Mouse (Mus musculus) retina, adult 2 months (tissue): ENCODE data around the gene Kng2.
"Not testable (repeated sequence)": the region's sequence is repeated elsewhere in the genome, so short reads cannot be mapped to it uniquely, and the experiment has no call there.

Source experiments
- DNase-seq: peaks from one replicate; pipeline ENCODE4 v3.0.0-alpha.2; 2012; ENCODE audit warnings: low read depth, low spot score

Gene Kng2

GRCm38 (mm10) chr16:23028966-23029600 is at the start of gene Kng2:
Gene Kng2, minus strand, starts transcription at chr16:23029482.
- DNase-seq = not testable (repeated sequence)

- DNase-seq = not testable (repeated sequence)
Observed at GRCm38 (mm10) chr16:23077516-23077915, 48.2 kb upstream of the Kng2 start.

DNA sequence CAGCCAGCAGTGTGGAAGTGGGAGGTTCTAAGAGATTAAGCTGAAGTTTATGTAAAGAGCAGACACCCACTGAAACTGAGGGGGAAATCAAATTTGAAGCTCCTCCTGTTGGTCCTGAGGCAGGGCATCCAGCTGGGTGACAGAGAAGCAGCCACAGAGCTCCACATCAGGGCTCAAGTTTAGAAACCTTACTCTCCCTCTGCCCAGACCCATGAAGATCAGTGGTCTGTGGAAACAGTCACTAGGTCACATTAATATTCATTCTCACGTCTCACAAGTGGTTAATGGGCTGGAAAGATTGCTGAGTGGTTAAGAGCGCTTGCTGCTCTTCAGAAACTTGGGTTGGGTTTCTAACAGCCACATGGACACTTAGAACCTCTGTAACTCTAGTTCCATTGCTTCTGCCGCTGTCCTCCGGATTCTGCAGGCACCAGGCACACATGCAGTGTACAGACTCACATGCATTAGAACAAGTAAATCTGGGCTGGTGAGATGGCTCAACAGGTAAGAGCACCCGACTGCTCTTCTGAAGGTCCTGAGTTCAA is 31.6 kb upstream of the Kng2 start:
- DNase-seq = not testable (repeated sequence)

DNA sequence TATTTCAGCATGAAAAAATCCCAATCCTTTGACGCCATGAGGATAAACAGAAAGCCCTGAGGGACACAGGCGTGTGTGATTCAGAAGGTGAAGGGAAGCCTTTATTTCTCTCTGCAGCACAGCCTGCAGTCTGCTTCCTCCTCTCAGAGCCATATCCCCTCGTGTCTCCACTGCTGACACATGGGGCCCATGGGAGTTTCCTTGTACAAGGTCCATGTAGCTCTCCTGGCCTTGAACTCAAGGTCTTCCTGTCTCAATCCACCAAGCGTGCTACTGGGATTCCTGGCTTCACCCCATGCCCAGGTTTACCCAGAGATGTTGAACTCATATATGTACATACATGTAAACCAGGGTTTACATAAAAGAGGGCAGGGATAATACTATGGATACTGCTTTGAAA is 30.3 kb upstream of the Kng2 start:
- not testable (repeated sequence) for DNase-seq

GRCm38 (mm10) chr16:23057668-23058447 is 28.6 kb upstream of the Kng2 start, which contains the start of gene Kng1:
Gene Kng1, plus strand, starts transcription at chr16:23057865.
- not testable (repeated sequence) for DNase-seq

GRCm38 (mm10) chr16:23046319-23046718 is 17.0 kb upstream of the Kng2 start:
- no peak for DNase-seq

GRCm38 (mm10) chr16:23040876-23041275 is 11.6 kb upstream of the Kng2 start:
- no peak for DNase-seq

DNA sequence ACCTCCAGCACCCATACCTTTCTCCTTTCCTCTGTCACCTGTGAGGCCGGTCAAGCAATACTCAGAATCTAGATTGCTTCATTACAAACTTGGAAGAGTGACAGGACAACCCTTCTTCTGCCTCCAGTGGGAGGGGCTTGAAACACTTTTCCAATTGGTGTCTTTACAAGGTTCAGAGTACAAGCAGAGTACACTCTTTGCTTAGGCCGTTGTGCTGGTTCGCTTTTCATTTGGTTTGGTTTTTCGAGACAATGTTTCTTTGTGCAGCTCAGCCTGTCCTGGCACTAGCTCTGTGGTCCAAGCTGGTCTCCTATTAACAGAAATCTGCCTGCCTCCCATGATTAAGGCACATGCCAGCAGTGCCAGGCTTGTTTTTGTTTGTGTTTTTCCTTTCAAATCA is 10.0 kb upstream of the Kng2 start:
- DNase-seq = no peak

- DNase-seq = no peak
Observed at GRCm38 (mm10) chr16:23037744-23038143, 8.5 kb upstream of the Kng2 start.

DNA sequence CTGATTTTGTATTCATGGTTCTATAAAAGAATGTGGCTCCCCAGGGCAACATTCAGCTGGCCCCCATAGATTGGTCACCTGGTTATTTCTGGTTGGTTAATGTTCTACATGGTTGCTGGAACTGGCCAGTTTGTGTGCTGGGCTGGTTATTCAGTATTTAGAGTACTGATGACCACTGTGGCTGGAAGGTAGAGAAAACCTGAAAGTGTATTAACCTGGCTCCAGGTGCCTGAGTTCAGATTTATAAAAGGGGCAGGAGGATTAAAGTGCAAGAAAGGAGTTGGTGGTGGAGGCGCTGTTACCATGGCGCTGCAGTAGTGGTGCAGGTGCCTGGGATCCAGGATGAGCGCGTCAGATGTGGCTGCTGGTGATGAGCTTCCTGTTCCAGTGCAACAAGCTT is 4.4 kb upstream of the Kng2 start:
- DNase-seq = no peak

GRCm38 (mm10) chr16:23030673-23031435 is 1.6 kb upstream of the Kng2 start:
- no peak for DNase-seq

GRCm38 (mm10) chr16:23027341-23027740 is 1.9 kb downstream of the Kng2 start:
- not testable (repeated sequence) for DNase-seq

GRCm38 (mm10) chr16:23026582-23026981 is 2.7 kb downstream of the Kng2 start:
- no peak for DNase-seq

- DNase-seq = no peak
Observed at GRCm38 (mm10) chr16:23025111-23025510, 4.2 kb downstream of the Kng2 start.

- DNase-seq = not testable (repeated sequence)
Observed at GRCm38 (mm10) chr16:23020571-23020970, 8.7 kb downstream of the Kng2 start.

DNA sequence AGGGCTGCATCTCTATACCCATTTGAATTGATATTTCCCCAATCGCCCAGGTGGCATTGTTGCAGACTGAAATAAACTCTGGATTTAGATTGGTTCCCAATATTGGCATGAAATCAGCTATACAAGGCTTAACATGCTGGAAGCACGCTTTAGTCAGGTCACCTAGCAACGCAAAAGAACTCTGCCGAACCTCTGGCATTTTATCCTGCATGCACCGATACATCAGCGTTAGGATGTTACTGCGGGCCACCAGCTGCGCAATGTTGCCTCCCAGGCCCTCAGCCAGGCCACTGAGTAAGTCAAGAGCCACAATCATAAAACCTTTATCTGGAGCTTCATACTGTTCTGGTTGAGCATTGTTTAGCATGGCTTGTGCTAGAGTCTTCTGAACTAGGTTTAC is 14.6 kb downstream of the Kng2 start:
- DNase-seq = not testable (repeated sequence)

DNA sequence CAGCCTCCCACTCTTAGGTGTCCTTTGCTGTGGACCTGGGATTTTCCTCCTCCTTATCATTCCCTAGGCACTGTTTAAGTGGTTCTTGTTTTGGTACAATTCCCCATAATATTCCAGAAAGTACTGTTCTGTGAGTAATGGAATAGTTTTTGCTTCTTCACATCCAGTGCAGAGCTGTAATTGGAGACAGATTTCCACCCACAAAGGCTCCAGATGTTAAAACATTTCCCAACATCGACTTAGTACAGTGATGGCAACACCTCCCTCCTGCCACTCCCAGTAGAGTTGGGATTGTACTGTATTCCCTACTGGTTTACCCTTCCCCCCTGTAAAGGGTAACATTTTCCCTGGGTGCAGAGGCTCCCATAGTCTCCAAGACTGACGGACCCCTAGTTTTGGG is 15.5 kb downstream of the Kng2 start:
- not testable (repeated sequence) for DNase-seq

- DNase-seq = not testable (repeated sequence)
Observed at GRCm38 (mm10) chr16:22996951-22997350, 32.3 kb downstream of the Kng2 start.

DNA sequence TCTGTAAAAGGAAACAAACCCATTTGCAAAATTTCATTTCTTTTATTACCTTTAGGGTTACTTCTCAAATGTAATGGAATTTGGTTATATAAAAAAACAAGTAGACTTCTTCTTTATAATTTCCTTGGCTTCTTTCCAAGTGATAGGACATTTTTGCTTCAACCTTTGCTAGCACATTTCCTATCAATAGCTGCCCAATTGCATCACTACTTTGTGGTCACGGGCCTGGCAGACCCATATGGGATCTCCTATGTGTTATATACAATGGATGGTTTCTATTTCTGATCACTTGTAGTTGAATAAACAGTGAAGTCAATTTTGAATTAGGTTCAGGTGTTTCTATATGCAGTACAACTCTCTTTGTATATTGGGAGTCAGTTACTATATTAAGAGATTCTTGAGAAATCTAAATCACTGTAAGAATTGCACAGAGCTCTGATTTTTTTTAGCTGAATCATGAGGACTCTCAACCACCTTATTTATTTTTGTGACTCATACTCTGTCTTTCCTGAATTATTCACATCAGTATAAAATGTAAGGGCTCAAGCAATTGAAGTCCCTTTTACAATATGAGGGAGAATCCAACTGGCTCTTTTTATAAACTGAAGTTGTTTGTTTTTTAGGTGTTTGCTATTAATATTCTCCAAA is 61.8 kb downstream of the Kng2 start:
- DNase-seq = no peak

DNA sequence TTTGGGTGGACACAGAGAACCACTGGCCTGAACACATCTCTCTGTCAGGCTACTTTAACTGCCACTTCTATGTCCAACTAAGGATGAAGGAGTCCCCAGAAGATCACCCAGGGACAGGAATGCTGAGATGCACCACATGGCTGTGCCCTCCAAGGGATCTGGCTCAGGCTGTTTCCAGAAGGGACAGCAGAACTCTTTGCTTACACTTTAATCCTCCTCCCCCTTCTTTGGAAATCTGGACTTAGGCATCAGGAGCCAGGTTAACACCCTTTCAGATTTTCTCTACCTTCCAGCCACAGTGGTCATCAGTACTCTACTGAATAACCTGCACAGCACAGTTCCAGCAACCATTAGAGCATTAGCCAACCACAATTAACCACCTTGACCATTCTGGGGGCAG is 66.0 kb downstream of the Kng2 start:
- DNase-seq = no peak

- no peak for DNase-seq
Observed at GRCm38 (mm10) chr16:22962256-22962655, 67.0 kb downstream of the Kng2 start.
